Mouse (Mus musculus): Measurements from ENCODE around the gene Kdm4b.

The Kdm4b gene

DNA sequence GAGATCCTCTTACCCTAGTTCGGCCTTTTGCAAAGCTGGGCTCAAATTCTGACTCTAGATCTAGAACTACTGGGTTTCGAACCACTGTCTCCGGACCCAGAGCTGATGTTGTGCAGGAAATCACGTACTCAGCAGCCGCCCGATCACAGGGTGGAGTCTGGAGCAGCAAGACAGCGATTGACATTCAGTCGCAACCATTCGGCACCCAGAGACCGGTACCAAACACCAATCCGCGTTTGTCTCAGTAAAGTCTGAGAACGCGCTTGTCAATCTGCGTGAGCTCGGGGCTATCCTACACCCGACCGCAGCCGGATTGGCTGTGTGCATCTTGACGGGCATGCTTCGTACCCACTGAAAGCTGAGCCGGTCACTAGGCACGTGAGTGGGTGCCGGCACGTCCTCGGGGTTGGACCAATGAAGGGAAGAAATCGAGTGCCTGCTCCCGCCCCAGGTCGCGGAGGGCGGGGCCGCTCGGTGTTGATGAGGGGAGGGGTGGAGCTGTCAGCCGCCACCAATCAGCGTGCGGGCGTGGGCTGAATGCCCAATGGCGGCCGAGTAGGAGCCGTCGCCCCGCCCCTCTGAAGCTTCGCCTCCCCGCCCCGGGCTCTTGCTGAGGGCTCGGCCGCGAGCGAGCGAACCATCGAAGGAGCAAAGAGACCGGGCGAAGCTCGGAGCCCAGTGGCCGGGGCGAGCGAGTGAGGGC, at the start of gene Kdm4b:
Gene Kdm4b, plus strand, starts transcription at position 613 of the 703 bp plus-strand sequence.
- peak; percentile 100 for DNase-seq

DNA sequence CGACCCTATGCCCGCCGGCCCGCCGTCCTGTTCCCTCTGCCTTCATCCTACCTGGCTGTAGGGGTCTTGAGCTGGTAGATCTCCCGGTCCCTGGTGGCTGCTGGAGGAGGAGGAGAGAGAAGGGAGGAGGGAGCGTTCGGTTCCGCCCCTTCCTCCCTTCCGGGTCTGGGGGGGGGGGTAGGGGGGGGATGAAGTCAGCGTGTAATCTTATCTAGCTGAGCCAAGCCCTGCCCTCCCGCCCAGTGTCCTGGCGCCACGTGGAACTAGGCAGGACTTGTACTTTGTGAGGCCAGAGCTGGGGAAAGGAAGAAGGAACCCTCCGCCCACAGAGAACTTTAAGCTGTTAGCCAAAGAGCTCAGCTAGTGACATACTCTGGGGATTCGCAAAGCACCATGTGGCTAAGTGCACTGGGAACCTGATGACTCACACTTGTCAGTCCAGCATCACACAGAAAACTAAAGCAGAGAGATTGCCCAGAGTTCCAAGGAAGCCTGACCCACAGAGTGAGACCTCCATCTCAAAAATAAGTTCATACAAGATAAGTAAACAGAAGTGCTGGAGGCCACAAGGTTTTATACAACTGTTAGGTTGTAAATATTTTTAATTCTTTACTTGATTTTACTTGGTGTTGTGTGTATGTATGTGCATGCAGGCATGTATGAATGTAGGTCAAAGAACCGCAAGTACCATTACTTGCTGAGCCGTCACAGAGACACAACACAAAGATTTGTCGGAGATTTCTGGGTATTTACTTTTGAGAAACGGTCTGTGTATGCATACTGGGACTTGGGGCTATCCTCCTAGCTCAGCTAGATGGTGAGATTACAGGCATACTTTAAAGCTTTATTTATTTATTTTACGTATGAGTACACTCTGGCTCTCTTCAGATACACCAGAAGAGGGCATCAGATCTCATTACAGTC, 49.0 kb upstream of the Kdm4b start, which contains the start of gene Ticam1:
Gene Ticam1, minus strand, starts transcription at position 144 of the 924 bp plus-strand sequence.
- peak; percentile 96 for DNase-seq

DNA sequence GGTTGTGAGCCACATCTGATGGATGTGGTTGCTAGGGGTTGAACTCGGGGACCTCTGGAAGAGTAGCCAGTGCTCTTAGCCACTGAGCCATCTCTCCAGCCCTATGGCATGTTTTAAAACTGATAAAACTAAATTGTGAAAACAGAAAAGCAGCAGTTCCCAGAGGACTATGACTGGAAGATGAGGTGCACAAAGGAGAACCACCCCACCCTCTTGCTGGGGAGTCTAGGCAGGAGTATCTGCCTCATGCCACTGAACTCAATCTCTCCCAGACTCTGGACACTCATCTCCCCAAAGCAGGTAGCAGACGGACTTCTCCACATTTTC, 48.3 kb upstream of the Kdm4b start:
- no peak for DNase-seq

DNA sequence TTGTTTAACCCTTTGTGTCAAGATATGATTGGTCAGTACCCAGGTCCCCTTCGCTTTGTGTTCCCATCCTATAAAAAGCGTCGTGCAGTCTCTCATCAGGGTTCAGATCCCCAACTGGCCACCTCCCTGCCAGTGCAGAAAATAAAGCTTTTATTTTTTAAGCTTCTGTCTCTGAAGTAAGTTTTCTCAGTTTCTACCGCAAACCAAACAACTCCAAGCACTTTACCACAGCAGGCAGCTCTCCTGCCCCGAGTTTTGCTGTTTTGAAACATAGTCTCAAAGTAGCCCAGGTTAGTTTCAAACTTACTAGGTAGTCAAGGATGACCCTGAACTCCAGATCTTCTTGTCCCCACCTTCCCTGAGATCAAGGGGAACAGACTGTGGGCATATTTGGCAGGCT, 47.5 kb upstream of the Kdm4b start:
- no peak for DNase-seq

DNA sequence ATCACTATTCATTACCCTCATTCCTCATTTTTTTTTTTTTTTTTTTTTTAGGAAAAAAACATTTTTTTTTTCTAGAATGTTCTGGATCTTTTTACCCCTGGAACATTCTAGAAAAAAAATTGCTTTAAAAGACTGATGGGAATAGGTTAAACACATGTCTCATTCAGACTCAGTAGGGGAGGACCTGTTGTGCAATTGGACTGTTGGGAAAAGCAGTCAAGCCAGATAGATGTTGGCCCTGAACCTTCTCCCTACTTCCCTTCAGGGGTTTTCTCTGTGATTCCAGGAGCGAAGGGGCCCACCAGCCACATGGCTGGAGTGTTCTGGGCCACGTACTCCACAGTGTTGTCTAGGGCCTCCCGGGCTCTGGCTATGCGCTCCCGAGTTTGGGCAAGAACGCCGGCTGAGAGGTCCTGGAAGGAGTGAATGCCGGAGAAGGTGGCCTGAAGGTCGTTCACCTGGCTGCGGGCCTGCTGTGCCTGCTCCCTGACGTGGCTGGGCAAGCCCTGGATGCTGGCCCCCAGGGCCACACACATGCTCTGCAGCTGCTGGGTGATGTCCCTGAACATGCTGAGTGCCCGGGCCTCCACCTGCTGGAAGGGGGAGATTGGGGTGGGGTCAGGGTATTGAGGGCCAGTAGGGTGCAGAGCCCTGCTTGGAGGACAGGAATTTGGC, 46.2 kb upstream of the Kdm4b start:
- DNase-seq: peak; percentile 69

DNA sequence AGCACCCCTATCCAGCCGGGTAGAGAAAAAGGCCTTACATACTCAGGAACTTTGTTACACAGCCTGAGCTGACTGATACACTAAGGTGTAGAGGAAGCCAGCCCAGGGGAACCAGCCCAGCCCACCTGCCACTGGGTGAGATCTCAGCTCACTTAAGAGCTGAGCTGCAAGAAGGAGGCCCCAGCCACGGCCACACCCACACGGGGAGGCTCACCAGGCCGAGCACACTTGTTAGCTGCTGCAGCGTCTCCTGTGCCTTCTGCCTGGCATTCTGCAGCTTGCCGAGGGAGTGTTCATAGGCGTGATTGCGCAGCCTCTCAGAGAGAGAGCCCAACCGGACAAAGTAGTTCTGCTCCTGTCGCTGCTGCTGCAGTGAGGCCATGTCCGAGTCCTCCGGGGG, 44.7 kb upstream of the Kdm4b start:
- DNase-seq: no peak

DNA sequence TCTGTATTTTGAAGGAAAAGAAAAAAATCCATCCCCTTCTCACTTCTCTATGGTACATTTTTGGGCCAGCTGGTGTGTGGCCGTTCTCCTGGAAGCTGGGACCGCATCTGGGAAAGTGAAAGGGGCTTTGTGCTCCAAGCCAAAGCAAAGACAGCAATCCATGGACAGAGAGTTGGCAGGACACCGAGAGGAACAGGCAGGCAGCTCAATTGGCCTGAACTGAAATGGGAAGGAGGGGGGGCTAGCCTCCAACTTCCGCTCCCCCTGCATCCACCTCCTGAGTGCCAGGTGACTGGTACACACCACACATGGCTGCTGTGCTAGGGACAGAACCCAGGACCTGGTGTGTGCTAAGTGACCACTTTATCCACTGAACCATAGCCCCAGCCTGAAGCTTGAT, 43.1 kb upstream of the Kdm4b start:
- DNase-seq: no peak

DNA sequence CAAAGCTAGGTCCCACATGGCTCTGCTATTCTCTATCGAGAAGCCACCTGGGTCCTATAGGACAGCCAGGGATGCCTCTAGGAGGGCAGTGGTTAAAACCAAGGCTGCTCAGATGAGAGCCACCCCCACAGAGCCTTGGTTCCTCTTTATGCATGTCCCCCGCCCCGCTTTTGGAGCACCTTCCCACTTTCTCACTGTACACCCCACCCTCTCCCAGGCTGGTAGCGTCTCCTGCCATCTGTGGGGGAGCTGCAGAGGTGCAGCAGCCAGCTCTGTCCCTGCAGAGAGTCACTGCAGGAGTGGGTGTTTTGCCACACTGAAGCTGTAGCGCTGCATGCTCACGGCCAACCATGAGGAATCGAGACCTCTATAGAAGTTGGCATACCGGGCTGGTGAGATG, 42.5 kb upstream of the Kdm4b start:
- DNase-seq: no peak

DNA sequence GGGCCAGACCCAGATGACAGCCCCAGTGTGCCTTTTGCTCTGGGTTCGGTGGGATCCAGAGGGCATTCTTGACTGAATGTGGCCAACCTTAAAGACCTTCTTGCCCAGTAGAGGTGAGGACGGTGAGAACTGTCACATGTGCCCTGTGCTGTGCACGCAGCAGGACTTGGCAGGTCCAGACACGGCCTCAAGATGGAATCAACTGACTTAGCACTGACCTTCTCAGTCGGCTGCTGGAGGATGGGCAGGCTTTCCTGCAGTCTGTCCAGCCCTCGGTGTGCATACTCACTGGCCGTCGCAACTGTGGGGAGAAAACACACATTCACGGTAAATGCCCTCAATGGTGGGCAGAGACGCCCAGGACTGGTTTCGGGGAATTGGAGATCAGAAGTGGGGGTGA, 39.9 kb upstream of the Kdm4b start:
- no peak for DNase-seq

DNA sequence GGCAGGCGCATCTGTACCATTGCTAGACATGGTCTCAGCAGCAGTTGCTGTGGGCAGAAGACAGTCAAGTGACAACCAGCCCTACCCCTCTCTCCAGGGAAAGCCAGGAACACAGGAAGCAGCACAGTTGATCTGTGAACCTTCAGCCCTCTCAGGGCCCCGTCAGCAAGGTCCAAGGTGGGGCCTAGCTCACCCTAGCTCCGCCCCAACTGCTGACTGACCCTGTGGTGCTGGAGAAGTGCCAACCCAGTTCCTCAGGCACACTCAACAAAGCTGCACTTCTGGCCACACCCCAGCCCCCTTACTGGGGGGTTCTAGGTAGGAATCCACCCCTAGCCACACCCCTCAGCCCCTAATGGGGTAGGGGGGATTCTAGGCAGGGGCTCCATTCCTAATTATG, 38.0 kb upstream of the Kdm4b start:
- DNase-seq: peak; percentile 75

DNA sequence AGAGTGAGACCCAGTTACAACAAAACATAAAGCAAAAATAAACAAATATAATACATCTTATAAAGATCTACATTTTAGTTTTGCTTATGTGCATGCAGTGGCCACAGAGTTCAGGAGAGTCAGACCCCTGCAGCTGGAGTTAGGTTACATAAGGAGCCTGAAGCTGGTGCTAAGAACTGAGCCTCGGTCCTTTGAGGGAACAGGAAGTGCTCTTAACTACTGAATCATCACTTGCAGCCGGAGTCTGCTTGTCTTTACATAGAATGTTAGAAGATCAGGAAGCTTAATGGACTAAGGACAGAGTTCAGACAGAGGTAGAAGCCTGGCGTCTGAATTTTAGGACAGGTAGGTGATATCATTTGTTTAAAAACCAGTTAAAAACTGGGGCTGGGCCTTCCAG, 37.0 kb upstream of the Kdm4b start:
- DNase-seq: no peak

DNA sequence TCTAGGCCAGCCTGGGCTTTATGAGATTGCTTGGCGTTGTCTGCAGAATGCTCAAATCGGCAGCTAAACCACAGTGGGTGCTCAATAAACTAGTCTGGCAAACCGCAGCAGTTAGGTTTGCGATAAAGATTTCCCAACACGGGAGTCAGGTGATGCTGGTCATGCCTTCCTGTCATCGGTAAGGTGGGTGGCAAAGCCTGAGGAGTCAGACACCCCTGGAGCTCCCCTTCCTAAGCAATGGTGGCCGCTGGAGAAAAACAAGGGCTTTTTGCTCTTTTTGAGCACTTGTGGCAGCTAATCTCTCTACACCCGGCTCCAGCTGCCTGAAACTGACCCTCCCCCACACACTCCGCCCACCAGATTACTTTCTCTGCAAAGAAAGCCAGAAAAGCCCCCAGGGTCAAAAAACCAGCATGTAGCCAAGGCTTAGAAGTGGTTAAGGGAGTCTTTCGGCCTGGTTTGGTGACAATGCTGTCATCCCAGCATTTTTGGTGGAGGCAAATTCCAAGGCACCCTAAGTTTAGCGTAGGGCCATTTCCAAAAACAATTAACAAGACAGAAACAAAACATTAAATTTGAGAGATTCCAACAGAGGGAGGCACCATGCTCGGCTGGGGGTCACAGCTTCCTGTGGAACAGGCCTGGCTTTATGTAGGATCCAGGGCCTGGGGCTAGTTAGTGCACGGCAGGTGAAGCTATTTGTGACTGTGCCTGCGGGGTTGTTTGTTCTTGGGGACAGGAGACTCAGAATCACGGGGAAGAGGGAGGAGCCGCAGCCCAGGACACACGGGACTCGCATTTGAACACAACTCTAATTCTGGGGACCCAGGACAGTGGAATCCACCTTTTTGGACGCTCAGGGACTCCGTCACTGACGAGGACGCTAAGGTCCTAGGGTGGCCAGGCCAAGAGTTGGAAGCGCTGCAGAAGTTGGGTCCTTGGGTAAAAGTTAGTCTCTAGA, 36.2 kb upstream of the Kdm4b start:
- no peak for DNase-seq

DNA sequence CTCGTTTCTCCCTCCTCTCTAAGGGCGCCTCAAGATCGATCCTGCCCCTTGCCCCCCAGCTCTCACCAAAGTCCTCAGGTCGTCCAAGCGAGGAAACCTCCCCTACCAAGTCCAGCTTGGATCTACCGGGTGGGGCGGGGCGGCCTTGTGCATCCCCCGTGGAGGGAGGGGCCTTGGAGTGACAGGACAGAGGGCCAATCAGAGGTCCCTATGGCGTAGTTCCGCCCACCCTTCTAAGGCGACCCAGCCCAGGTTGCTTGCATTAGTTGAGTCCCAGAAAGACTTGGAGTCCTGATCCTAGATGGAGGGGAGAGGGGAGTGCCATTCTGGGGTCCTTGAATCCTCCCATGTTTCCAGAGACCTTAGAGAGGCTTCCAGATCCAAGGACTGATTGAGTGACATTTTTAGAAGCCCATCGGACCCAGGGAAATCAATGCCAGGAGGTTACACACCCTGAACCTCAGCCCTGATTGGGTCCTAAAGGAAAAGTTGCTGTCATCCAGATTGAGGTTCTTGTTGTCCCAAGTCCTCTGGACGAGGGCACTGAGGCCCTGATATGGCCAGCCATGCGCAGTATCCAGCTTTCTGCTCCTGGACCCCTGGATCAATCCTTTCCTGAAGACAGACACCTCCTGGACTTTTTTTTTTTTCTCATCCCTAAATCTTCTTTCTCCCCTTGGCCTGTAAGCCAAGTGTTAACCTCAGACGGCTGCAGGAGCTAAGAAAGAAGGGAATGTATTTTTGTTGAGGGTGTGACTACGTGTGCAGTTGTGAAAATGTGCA, 35.3 kb upstream of the Kdm4b start:
- peak; percentile 98 for DNase-seq

DNA sequence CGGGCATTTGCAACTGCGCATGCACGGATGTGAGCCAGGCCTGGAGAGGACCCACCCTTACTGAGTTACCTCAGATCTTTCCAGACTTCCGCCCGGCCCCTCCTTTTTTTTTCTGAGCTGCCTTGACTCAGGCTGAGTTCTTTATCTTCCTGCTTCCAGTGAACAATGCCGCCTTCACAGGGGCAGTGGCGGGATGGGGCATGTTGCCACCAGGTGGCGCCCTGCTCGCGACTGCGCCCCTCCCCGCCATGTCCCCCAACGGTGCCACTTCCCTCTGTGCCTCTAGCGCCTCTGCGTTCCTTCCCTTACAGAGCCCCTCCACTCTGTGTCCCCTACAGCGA, 34.7 kb upstream of the Kdm4b start:
- peak; percentile 92 for DNase-seq

DNA sequence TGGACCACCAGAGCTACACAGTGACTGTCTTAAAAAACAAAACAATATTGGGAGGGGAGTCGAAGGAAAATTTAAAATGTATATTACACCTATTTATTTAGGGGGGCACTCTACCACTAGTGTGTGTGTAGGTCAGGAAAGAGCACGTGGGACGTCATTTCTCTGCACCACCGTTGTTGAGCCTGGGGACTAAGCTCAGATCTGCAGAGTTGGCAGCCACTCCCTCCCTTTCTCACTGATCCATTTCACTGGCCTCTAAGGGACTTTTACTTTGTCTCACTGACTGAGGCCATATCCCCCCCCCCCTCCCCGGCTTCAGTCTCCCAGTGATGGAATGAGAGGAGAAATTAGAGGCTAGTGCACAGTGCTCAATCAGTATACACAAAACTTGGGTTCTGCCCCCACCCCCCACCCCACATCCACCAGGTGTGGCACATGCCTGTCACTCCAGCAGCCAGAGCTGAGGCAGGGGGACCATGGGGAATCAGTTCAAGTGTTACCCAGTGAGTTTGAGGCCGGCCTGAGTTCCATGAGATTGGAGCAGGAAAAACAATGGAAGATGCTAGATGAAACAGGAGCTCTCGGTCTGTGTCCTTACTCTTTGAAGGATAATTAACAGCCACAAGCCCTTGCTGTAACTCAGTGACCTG, 33.9 kb upstream of the Kdm4b start:
- DNase-seq: no peak

DNA sequence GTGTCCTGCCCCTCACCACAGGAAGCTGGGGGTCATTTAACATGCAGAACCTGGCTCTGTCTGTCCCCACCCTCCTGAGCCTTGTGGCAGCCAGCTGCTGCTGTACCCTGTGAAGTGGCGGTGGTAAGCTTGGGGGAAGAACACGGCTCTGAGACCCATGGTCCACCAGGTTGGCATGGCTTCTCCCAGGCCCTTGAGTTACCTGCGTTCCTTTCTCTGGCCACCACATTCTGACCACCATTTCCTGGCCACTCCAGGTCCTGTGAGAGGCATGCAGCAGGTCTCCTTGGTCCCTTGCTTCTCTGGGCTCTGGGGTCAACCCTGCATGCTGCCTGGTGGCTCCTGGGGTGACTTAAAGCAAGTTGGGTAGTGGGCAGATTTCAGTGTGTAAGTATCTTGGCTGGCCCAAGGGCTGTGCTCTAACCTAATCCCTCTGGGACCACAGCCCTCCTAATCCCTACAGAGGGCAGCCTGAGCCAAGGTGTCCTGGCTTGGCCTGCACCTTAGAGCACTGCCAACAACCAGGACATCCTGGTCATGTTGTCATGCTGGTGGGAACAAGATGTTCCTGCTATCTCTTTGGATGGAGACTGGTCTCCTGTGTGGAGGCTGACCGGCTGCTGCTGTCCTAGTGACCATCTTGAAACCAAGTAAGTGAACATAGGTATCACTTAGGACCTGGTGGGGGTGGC, 33.2 kb upstream of the Kdm4b start, which contains the start of gene Plin3:
Gene Plin3, minus strand, starts transcription at position 343 of the 692 bp plus-strand sequence.
- DNase-seq: no peak

DNA sequence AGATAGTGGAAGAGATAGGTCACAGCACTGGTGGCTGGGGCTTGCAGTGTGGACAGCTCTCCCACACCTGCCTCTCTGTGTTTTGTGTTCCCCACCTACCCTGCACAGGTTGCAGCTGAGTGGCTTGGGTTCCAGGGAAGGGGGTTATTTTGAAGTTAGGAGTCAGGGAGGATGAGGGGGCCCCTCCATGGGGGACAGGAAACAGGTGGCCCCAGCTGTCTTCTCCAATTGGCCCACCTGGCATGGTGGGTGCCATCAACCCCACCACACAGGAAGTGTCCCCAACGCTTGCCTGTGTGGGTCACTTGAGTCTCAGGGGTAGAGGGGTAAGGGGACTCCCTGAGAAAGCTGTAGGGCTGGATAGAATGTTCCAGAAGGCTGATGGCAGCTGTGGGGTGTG, 32.6 kb upstream of the Kdm4b start:
- no peak for DNase-seq

DNA sequence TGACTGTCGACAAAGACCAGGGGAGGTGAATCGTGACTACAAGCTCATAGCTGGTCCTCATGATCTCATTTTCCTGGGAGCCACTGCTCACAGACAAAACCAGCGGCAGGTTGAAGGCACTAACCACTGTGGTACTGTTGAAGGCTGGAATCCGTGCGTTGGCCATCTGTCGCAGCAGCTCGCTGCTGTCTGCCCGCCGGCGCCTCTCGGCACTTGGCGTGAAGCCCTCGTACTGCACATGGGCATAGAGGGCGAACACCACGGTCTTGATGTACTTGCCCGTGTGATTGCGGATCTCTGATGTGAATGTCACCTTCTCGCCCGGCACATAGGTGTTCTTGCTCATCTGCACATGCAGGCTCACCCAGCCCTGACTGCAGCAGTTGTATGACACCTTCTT, 31.6 kb upstream of the Kdm4b start:
- no peak for DNase-seq

DNA sequence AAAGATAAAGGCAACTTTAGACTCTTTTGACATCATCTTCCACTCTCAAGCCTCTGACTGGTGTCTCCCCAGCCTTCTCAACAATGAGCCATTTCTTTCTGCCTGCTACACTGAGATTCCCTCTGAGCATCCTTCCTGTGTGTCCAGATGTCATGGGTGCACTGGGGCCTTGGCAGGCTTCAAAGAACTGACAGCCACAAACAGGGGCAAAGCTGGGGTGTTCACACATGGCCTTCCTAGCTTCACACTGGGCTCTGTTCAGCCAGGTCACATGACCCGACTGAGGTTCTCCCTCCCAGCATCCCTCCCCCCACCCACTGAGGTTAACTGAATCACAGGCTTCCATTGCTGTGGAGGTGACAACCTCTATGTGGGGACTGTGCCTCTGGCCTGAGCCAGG, 29.7 kb upstream of the Kdm4b start:
- DNase-seq: no peak

DNA sequence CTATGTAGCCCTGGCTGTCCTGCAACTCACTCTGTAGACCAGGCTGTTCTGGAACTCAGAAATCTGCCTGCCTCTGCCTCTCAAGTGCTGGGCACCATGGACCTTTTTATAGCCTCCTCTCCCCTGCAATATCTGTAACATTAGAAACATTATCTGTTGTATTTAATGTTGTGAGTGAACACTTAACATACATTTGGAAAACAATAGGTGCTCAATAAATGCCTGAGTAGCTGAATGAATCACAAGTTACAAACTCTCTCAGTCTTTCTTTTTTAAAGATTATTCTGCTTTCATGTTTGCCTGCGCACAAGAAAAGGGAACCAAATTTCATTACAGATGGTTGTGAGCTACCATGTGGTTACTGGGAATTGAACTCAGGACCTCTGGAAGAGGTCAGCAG, 27.6 kb upstream of the Kdm4b start:
- no peak for DNase-seq

DNA sequence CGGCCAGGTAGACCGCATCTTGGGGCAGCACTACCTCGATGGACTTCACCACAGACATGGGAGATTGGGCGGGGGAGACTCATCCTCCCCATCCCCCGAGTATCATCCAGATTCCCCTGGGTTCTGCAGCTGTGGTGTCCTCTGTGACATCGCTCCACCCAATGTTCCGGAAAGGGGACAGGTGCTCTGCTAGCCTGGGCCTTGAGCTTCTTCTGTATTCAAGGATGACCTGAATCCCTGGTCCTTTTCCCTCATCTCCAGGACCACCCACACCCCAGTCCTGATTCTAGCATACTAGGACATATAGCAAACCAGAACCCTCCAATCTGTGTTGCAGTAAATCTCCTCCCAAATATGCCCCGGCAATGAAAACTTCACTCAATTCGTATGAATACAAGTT, 25.7 kb upstream of the Kdm4b start, which contains the start of gene Arrdc5:
Gene Arrdc5, minus strand, starts transcription at position 101 of the 400 bp plus-strand sequence.
- DNase-seq: no peak
